Mouse (Mus musculus) embryonic facial prominence, embryonic 14.5 days (tissue): ENCODE measurements around the gene Flt3. TPM values are rescaled to one million over a fixed set of nuclear protein-coding genes. Genes with fewer than 3 reads are reported as not detected.

Experiments
- ATAC-seq: fragments of 200-750 bp; cut with Nextera tagmentation; 2 replicates; pipeline ENCODE4 v1.8.0; 2017; ENCODE audit warnings: low read depth, moderate number of reproducible peaks, moderate TSS enrichment
- DNase-seq: peaks from one replicate; pipeline ENCODE4 v3.0.0-alpha.2; 2015; ENCODE audit warnings: low spot score
- H3K27ac ChIP-seq: fragments of 300-500 bp; sonication (generic); replicated peaks from 2 replicates; pipeline ENCODE4 v1.5.1; 2014; ENCODE audit warnings: low read depth, mild to moderate bottlenecking, low read length, moderate library complexity
- H3K27me3 ChIP-seq: fragments of 300-500 bp; sonication (generic); replicated peaks from 2 replicates; pipeline ENCODE4 v1.6.1; 2014; ENCODE audit warnings: low read length; ENCODE audit not compliant: control insufficient read depth, insufficient read depth
- H3K36me3 ChIP-seq: fragments of 300-500 bp; sonication (generic); 2 replicates; pipeline ENCODE4 v1.6.1; 2014; ENCODE audit warnings: low read length, mixed read lengths; ENCODE audit not compliant: control insufficient read depth, insufficient read depth
- H3K4me1 ChIP-seq: fragments of 300-500 bp; sonication (generic); 2 replicates; pipeline ENCODE4 v1.6.1; 2014; ENCODE audit warnings: antibody characterized with exemption, low read length; ENCODE audit not compliant: control insufficient read depth, insufficient read depth
- H3K4me2 ChIP-seq: fragments of 300-500 bp; sonication (generic); 2 replicates; pipeline ENCODE4 v1.6.1; 2014; ENCODE audit warnings: low read depth, mild to moderate bottlenecking, low read length, moderate library complexity, mixed read lengths
- H3K4me3 ChIP-seq: fragments of 300-500 bp; sonication (generic); 2 replicates; pipeline ENCODE4 v1.5.1; 2014; ENCODE audit warnings: low read depth, mild to moderate bottlenecking, low read length
- H3K9ac ChIP-seq: fragments of 300-500 bp; sonication (generic); 2 replicates; pipeline ENCODE4 v1.6.1; 2014; ENCODE audit warnings: low read depth, mild to moderate bottlenecking, low read length, moderate library complexity, mixed read lengths
- H3K9me3 ChIP-seq: fragments of 300-500 bp; sonication (generic); 2 replicates; pipeline ENCODE4 v1.6.1; 2016; ENCODE audit warnings: low read length; ENCODE audit not compliant: control insufficient read depth
- WGBS: fragments of 180-500 bp; shearing (Covaris S2); extraction: QIAGEN DNeasy Blood & Tissue Kit; methylation state at CpG from one replicate; pipeline ENCODE4 v1.1.7; 2014; 5-methylcytosine and 5-hydroxymethylcytosine counted together
- polyA plus RNA-seq: library from polyadenylated mRNA; unstranded; fragments of >200 nt; fragmentation: Nextera tagmentation; extraction: Ambion mirVana; gene quantifications from 2 replicates; pipeline ENCODE4 v1.2.1, GENCODE M21; 2014

The Flt3 gene
- polyA plus RNA-seq: 0.35 and 0.45 TPM in 2 replicates

DNA sequence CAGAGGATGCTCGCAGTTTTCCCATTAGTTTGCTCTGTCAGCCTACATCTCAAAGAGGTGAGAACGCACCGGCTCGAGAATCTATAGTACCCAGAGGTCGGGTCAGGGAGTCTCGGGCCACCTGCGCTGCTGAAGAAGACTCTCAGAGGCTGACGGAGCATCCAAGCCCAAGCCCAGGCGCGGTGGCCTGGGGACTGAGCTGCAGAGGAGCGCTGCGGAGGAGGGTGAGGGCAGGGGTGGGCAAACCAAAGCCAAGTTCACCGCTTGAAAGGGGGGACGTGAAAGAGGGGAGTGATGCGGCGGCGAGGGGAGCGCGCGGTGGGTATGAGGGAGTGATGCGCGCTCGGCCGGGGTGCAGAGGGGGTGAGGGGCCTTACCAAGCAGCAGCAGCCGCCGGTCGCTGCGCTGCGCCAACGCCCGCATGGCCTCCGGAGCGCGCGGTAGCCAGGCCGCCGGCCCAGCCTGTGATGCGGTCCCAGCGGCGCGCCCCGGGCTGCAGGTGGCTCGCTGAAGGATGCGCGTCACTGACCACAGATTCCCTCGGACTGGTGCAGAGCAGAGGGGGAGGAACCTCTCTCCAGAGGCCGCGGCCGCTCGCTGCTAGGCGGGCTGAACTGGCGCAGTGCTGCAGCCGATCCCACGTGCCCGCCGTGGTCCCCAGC, at the start of gene Flt3:
Gene Flt3, minus strand, starts transcription at position 647 of the 662 bp plus-strand sequence.
- Histone ChIP-seq H3K4me1 (peaks cover 4% of the 10 kb centered on the region; the same call in 1 of the 2 replicates), H3K4me2 (peak within 1 kb of the TSS; percentile 73), H3K27me3 (peaks cover 51% of the 10 kb centered on the region), H3K27ac (no peak within 1 kb of the TSS), H3K9me3 (no peaks in the 10 kb centered on the region), H3K4me3 (peak within 1 kb of the TSS; percentile 43), H3K9ac (peak within 1 kb of the TSS; percentile 46; the same call in 1 of the 2 replicates), H3K36me3 (no peaks in the 10 kb centered on the region)
- DNase-seq (peak; percentile 47), ATAC-seq (peak; percentile 77)
- WGBS: under 1% methylated on average over 22 of the region's 56 CpGs

DNA sequence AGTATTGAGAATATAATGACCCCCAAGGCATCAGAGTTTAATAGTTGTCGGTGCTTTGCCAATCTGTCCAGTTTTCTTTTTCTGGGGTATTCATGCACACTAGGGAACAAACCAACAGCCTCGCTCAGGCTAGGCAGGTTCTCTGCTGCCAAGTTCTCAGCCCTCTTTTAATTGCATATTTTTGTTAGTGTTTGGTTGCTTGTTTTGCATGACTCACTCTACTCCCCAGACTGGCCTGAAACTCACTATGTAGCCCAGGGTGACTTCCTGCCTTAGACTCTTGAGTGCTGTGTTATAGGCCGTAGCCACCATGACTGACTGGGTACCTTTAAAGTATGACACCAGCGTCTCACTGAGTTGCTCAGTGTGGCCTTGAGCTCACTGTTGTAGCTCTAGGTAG, 48.6 kb upstream of the Flt3 start:
- ATAC-seq: peak; percentile 47; the same call in 1 of the 2 replicates
- WGBS: 80% methylated on average over 4 of the region's 4 CpGs
- H3K4me3 ChIP-seq: no peak overlapping the region

DNA sequence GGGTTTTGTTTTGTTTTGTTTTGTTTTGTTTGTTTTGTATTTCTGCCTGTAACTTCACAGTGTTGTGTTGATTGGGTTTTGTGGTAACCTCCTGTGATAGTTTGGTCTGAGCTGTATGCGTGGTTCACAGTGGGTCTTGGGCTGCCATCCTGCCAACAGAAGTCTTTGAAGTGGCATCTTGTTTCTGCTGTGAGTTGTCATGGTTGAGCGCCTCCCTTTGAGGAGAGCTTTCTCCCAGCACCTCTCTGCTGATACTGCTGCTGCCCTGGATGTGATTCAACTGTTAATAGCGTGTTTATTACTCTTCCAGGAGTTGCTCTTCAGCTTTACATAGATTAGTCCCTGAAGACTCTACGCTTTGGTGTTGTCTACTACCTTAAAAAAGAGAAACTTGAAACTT, 48.2 kb upstream of the Flt3 start:
- Histone ChIP-seq H3K27me3 (no peaks in the 10 kb centered on the region), H3K4me3 (no peak overlapping the region), H3K9ac (no peak overlapping the region), H3K9me3 (no peaks in the 10 kb centered on the region), H3K4me2 (no peak overlapping the region), H3K4me1 (peaks cover 4% of the 10 kb centered on the region; the same call in 1 of the 2 replicates), H3K36me3 (peaks cover 21% of the 10 kb centered on the region; the same call in 1 of the 2 replicates), H3K27ac (peak overlapping the region; percentile 39; the same call in 1 of the 2 replicates)
- no peak for ATAC-seq
- no peak for DNase-seq
- WGBS: 60% methylated on average over 4 of the region's 4 CpGs

More for the DNA sequence above, 48.6 kb upstream of the Flt3 start:
- H3K27ac ChIP-seq: no peak overlapping the region
- peaks cover 21% of the 10 kb centered on the region; the same call in 1 of the 2 replicates for H3K36me3 ChIP-seq
- DNase-seq: no peak
- H3K9me3 ChIP-seq: no peaks in the 10 kb centered on the region
- no peak overlapping the region for H3K9ac ChIP-seq
- no peak overlapping the region for H3K4me2 ChIP-seq
- H3K27me3 ChIP-seq: no peaks in the 10 kb centered on the region
- peaks cover 4% of the 10 kb centered on the region; the same call in 1 of the 2 replicates for H3K4me1 ChIP-seq

DNA sequence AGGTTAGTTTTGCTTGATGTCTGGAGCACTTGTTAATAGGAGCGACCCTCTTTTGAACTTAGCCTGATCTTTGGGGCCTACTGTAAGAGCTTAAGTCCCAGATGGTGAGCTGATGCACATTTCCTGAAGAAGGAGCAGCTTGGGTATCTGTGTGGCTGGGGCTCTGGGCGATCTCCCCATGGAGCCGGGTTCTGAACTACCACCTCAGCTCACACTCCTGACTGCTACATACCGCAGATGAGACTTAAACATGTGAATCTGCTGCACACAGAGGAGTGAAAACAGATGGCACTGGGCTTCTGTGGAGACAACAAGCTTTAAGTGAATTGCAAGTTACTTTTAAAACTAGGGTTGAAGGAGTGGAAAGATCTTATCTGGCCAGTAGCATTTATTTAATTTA, 45.0 kb upstream of the Flt3 start:
- DNase-seq (no peak), ATAC-seq (no peak)
- H3K4me1 ChIP-seq: peaks cover 4% of the 10 kb centered on the region; the same call in 1 of the 2 replicates
- no peaks in the 10 kb centered on the region for H3K36me3 ChIP-seq
- H3K4me3 ChIP-seq: no peak overlapping the region
- no peak overlapping the region for H3K4me2 ChIP-seq
- 65% methylated on average over 4 of the region's 4 CpGs for WGBS
- no peaks in the 10 kb centered on the region for H3K9me3 ChIP-seq
- no peaks in the 10 kb centered on the region for H3K27me3 ChIP-seq
- H3K27ac ChIP-seq: no peak overlapping the region
- H3K9ac ChIP-seq: no peak overlapping the region

DNA sequence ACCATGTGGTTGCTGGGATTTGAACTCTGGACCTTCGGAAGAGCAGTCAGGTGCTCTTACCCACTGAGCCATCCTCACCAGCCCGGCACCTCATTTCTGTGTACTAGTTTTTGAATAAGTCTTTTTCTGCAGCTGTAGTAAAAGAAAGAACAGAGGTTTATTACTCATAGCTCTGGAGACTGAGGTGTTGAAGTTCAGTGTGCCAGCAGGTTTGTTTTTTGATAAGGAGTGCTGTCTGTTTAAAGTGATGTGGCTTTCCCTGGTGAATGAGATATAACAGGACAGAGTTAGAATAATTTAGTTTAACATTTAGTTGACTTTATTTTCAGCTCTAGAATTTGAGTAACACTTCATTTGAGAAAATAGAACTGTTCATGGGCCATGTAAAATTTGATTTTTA, 44.5 kb upstream of the Flt3 start:
- H3K4me1 ChIP-seq: peaks cover 4% of the 10 kb centered on the region; the same call in 1 of the 2 replicates
- H3K27ac ChIP-seq: no peak overlapping the region
- DNase-seq (no peak), ATAC-seq (no peak)
- no peaks in the 10 kb centered on the region for H3K27me3 ChIP-seq
- WGBS: 83% methylated on average over 2 of the region's 2 CpGs
- H3K36me3 ChIP-seq: no peaks in the 10 kb centered on the region
- no peak overlapping the region for H3K4me3 ChIP-seq
- H3K9me3 ChIP-seq: no peaks in the 10 kb centered on the region
- no peak overlapping the region for H3K4me2 ChIP-seq
- no peak overlapping the region for H3K9ac ChIP-seq

DNA sequence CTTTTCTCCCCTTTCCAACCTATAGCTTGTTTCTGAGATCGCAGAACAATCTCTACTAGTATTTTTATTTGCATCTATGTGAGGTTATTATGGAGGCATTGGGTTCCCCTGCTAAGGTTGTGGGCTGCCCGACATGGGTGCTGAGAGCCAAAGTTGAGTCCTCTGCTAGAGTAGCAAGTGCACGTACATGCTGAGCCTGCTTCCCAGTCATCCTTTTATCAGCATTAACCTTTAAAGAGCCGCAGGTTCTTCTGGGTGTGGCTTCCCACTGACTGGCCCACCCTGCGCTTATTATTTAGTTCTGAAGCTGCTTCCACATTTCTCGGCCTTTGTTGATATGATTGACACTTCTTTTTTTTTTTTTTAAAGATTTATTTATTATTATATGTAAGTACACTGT, 44.0 kb upstream of the Flt3 start:
- Histone ChIP-seq H3K4me1 (peaks cover 4% of the 10 kb centered on the region; the same call in 1 of the 2 replicates), H3K9me3 (no peaks in the 10 kb centered on the region), H3K4me3 (no peak overlapping the region), H3K27me3 (no peaks in the 10 kb centered on the region), H3K4me2 (no peak overlapping the region), H3K36me3 (no peaks in the 10 kb centered on the region), H3K27ac (no peak overlapping the region), H3K9ac (no peak overlapping the region)
- DNase-seq (no peak), ATAC-seq (no peak)
- WGBS: 83% methylated on average over 6 of the region's 6 CpGs

DNA sequence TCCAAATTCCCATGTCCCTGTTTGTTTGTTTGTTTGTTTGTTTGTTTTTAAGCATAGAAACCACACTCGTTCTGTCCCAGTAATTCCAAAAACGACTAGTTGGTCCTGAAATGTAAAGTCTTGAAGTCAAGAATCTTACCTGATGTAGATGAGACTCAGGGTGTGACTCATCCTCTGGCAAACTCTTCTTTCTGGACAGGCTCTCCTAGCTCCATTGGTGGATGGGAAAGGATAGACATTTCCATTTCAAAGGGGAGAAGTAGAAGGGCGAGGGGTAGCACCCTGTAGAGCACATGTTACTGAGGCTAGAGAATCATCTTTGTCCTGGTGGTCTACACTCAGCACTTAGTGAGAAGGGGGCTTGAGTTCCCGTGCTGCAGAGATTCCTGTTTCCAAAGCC, 42.5 kb upstream of the Flt3 start:
- H3K27ac ChIP-seq: no peak overlapping the region
- 78% methylated on average over 4 of the region's 4 CpGs for WGBS
- no peak overlapping the region for H3K4me2 ChIP-seq
- ATAC-seq: no peak
- no peak overlapping the region for H3K4me3 ChIP-seq
- H3K4me1 ChIP-seq: peaks cover 10% of the 10 kb centered on the region
- no peaks in the 10 kb centered on the region for H3K27me3 ChIP-seq
- DNase-seq: no peak
- no peak overlapping the region for H3K9ac ChIP-seq
- no peaks in the 10 kb centered on the region for H3K9me3 ChIP-seq
- no peaks in the 10 kb centered on the region for H3K36me3 ChIP-seq

DNA sequence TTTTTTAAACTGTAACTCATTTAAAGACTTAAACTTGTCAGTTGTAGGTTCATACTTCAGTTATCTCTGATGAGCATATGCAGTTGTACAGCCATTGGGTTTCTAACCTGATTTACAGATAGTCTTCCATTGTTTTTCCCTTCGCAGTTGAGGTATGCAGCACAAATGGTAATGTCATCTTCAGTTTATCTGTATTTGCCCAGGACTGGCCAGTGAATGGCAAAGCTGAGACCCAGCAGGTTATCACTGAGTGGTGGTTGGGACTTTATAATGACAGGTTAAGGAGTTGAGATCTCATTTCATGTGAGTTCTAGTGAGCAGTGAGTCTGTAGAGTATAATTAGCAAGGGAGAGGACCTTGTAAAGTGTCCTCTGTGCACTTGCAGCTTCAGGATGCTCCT, 41.7 kb upstream of the Flt3 start:
- ATAC-seq (no peak), DNase-seq (no peak)
- no peak overlapping the region for H3K27ac ChIP-seq
- no peak overlapping the region for H3K9ac ChIP-seq
- no peaks in the 10 kb centered on the region for H3K36me3 ChIP-seq
- H3K4me1 ChIP-seq: peaks cover 14% of the 10 kb centered on the region
- WGBS: 84% methylated on average over 1 of the region's 1 CpGs
- H3K4me2 ChIP-seq: no peak overlapping the region
- H3K27me3 ChIP-seq: no peaks in the 10 kb centered on the region
- H3K4me3 ChIP-seq: no peak overlapping the region
- H3K9me3 ChIP-seq: no peaks in the 10 kb centered on the region

DNA sequence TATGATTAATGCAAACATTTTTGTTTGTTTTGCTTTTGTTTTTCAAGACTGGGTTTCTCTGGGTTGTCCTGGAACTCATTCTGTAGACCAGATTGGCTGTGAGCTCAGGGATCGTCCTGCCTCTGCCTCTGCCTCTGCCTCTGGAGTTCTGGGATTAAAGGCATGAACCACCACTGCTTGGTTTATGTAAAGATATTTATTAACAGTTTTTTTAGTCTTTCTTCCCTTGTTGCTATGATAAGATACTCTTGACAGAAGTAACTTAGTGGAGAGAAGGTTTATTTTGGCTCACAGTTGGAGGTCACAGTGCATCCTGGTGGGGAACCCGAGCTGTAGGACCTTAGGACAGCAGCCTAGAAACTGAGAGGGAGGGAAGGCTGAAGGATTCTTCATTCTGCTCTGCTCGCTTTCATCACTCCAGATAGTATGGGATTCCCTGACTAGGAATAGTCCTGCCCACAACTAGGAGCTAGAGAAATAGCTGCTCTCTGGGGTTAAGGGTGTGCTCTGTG, 40.8 kb upstream of the Flt3 start:
- no peak overlapping the region for H3K9ac ChIP-seq
- no peak overlapping the region for H3K4me3 ChIP-seq
- no peak overlapping the region for H3K27ac ChIP-seq
- peaks cover 14% of the 10 kb centered on the region for H3K4me1 ChIP-seq
- H3K27me3 ChIP-seq: no peaks in the 10 kb centered on the region
- no peak for ATAC-seq
- no peak for DNase-seq
- no peaks in the 10 kb centered on the region for H3K36me3 ChIP-seq
- WGBS: 82% methylated on average over 3 of the region's 3 CpGs
- no peaks in the 10 kb centered on the region for H3K9me3 ChIP-seq
- H3K4me2 ChIP-seq: no peak overlapping the region
